Mouse (Mus musculus) 3134 (cell line): ENCODE data around the gene Coro1a.

Experiments
- DNase-seq: peaks from one replicate; pipeline ENCODE4 v3.0.0-alpha.2; 2011; ENCODE audit warnings: low spot score; ENCODE audit not compliant: insufficient read length; ENCODE audit errors: extremely low read depth

Gene Coro1a

GRCm38 (mm10) chr7:126708175-126708952 lies 777 bp upstream of the Coro1a start:
- DNase-seq, result no peak

- DNase-seq, result no peak
These were observed 3.2 kb downstream of the Coro1a start for GRCm38 (mm10) chr7:126704121-126704980.

- no peak for DNase-seq
These were observed 3.9 kb downstream of the Coro1a start for GRCm38 (mm10) chr7:126703757-126704077.

GRCm38 (mm10) chr7:126702861-126703756 lies 4.5 kb downstream of the Coro1a start:
- no peak for DNase-seq

GRCm38 (mm10) chr7:126702358-126702757 lies 5.2 kb downstream of the Coro1a start:
- DNase-seq, result no peak

GRCm38 (mm10) chr7:126701559-126702357 lies 5.8 kb downstream of the Coro1a start:
- DNase-seq, result no peak

GRCm38 (mm10) chr7:126701070-126701469 lies 6.5 kb downstream of the Coro1a start:
- peak; percentile 62 for DNase-seq

GRCm38 (mm10) chr7:126700063-126701015 lies 7.2 kb downstream of the Coro1a start:
- DNase-seq, result no peak

- no peak for DNase-seq
These were observed 9.7 kb downstream of the Coro1a start for GRCm38 (mm10) chr7:126697838-126698237.

- DNase-seq, result no peak
These were observed 10.7 kb downstream of the Coro1a start for GRCm38 (mm10) chr7:126696886-126697285.

- DNase-seq, result no peak
These were observed 11.3 kb downstream of the Coro1a start for GRCm38 (mm10) chr7:126696303-126696702.

GRCm38 (mm10) chr7:126695631-126696207 lies 11.9 kb downstream of the Coro1a start, which contains the start of gene Slx1b:
Slx1b (minus strand) TSS chr7:126695784.
- DNase-seq, result peak; percentile 97

GRCm38 (mm10) chr7:126695210-126695611 lies 12.4 kb downstream of the Coro1a start, which contains the start of gene Bola2:
Bola2 (plus strand) TSS chr7:126695401.
- no peak for DNase-seq

GRCm38 (mm10) chr7:126694441-126695051 lies 13.0 kb downstream of the Coro1a start:
- DNase-seq, result no peak

- no peak for DNase-seq
These were observed 13.8 kb downstream of the Coro1a start for GRCm38 (mm10) chr7:126693781-126694180.

- DNase-seq, result peak; percentile 38
These were observed 14.3 kb downstream of the Coro1a start for GRCm38 (mm10) chr7:126693256-126693655.

- no peak for DNase-seq
These were observed 15.2 kb downstream of the Coro1a start for GRCm38 (mm10) chr7:126692426-126692825.

- DNase-seq, result no peak
These were observed 15.9 kb downstream of the Coro1a start for GRCm38 (mm10) chr7:126691676-126692075.
